Mouse (Mus musculus) liver, postnatal 0 days (tissue): ENCODE results near the gene Olfr520. TPM values are rescaled to one million over a fixed set of nuclear protein-coding genes. Genes with fewer than 3 reads are reported as not detected.
A peak's percentile ranks its signal among the peaks of the same experiment; 100 is the strongest.
"Not testable (repeated sequence)": the region's sequence is repeated elsewhere in the genome, so short reads cannot be mapped to it uniquely, and the experiment has no call there.

Experiments used
- ATAC-seq: fragments of 200-750 bp; cut with Nextera tagmentation; 2 replicates; pipeline ENCODE4 v1.8.0; 2017; ENCODE audit warnings: mild to moderate bottlenecking, moderate library complexity
- DNase-seq: peaks from one replicate; pipeline ENCODE4 v3.0.0-alpha.2; 2016
- H3K27ac ChIP-seq: fragments of 300-500 bp; sonication (generic); 2 replicates; pipeline ENCODE4 v1.5.1; 2014; ENCODE audit warnings: antibody characterized with exemption, moderate library complexity, mild to moderate bottlenecking, low read depth
- H3K27me3 ChIP-seq: fragments of 300-500 bp; sonication (generic); 2 replicates; pipeline ENCODE4 v1.6.1; 2014; ENCODE audit warnings: low read length, control low read depth, mixed read lengths; ENCODE audit not compliant: insufficient read depth
- H3K36me3 ChIP-seq: fragments of 300-500 bp; sonication (generic); replicated peaks from 2 replicates; pipeline ENCODE4 v1.6.1; 2014; ENCODE audit warnings: mild to moderate bottlenecking, control low read depth, low read length, moderate library complexity, mixed read lengths; ENCODE audit not compliant: insufficient read depth
- H3K4me1 ChIP-seq: fragments of 300-500 bp; sonication (generic); 2 replicates; pipeline ENCODE4 v1.6.1; 2014; ENCODE audit warnings: antibody characterized with exemption, mild to moderate bottlenecking, control low read depth; ENCODE audit not compliant: insufficient read depth
- H3K4me2 ChIP-seq: fragments of 300-500 bp; sonication (generic); 2 replicates; pipeline ENCODE4 v1.6.1; 2014; ENCODE audit warnings: low read depth, mild to moderate bottlenecking, low read length, moderate library complexity, mixed read lengths
- H3K4me3 ChIP-seq: fragments of 300-500 bp; sonication (generic); 2 replicates; pipeline ENCODE4 v1.5.1; 2014; ENCODE audit warnings: low read depth, low read length
- H3K9ac ChIP-seq: fragments of 300-500 bp; sonication (generic); replicated peaks from 2 replicates; pipeline ENCODE4 v1.6.1; 2014; ENCODE audit warnings: mild to moderate bottlenecking, moderate library complexity
- H3K9me3 ChIP-seq: fragments of 300-500 bp; sonication (generic); 2 replicates; pipeline ENCODE4 v1.6.1; 2016; ENCODE audit warnings: mild to moderate bottlenecking, control low read depth, low read length, mixed read lengths
- CTCF ChIP-seq: sonication (generic); IDR thresholded peaks from 2 replicates; pipeline ENCODE4 v1.5.1; 2016; ENCODE audit warnings: antibody characterized with exemption, low read depth
- EP300 ChIP-seq: IDR thresholded peaks from 2 replicates; pipeline ENCODE4 v1.6.1; 2016; ENCODE audit warnings: antibody characterized with exemption, low read depth, mild to moderate bottlenecking
- WGBS: fragments of 180-500 bp; shearing (Covaris S2); extraction: QIAGEN DNeasy Blood & Tissue Kit; methylation state at CpG from one replicate; pipeline ENCODE4 v1.1.7; 2014; ENCODE audit not compliant: insufficient replicate concordance; 5-methylcytosine and 5-hydroxymethylcytosine counted together
- polyA plus RNA-seq: library from polyadenylated mRNA; unstranded; fragments of >200 nt; fragmentation: Nextera tagmentation; extraction: Ambion mirVana; gene quantifications from 2 replicates; pipeline ENCODE4 v1.2.1, GENCODE M21; 2015

Gene Olfr520
- polyA plus RNA-seq: not detected in 2 replicates

GRCm38 (mm10) chr7:99729973-99730372, at the start of gene Olfr520:
Gene Olfr520 (plus strand): TSS chr7:99730273.
- no peak within 1 kb of the TSS for H3K9ac ChIP-seq
- no peak within 1 kb of the TSS for H3K4me3 ChIP-seq
- no peak within 1 kb of the TSS for H3K27ac ChIP-seq
- peaks cover 2% of the 10 kb centered on the region; the same call in 1 of the 2 replicates for H3K9me3 ChIP-seq
- H3K4me1 ChIP-seq: no peaks in the 10 kb centered on the region
- TF ChIP-seq CTCF: no peak
- no peak for TF ChIP-seq EP300
- H3K27me3 ChIP-seq: no peaks in the 10 kb centered on the region
- no peaks in the 10 kb centered on the region for H3K36me3 ChIP-seq
- 75% methylated on average over 2 of the region's 2 CpGs for WGBS
- ATAC-seq (no peak), DNase-seq (no peak)
- no peak within 1 kb of the TSS for H3K4me2 ChIP-seq

- no peak overlapping the region for H3K4me3 ChIP-seq
- no peaks in the 10 kb centered on the region for H3K27me3 ChIP-seq
- no peaks in the 10 kb centered on the region for H3K36me3 ChIP-seq
- TF ChIP-seq CTCF (no peak), EP300 (no peak)
- H3K4me2 ChIP-seq: no peak overlapping the region
- no peak overlapping the region for H3K9ac ChIP-seq
- no peaks in the 10 kb centered on the region for H3K9me3 ChIP-seq
- DNase-seq (no peak), ATAC-seq (peak; percentile 56)
- 71% methylated on average over 5 of the region's 5 CpGs for WGBS
- no peaks in the 10 kb centered on the region for H3K4me1 ChIP-seq
- no peak overlapping the region for H3K27ac ChIP-seq
Measured at GRCm38 (mm10) chr7:99680771-99681170, 49.3 kb upstream of the Olfr520 start.

GRCm38 (mm10) chr7:99684086-99684485, 46.0 kb upstream of the Olfr520 start:
- H3K4me1 ChIP-seq: no peaks in the 10 kb centered on the region
- H3K27me3 ChIP-seq: no peaks in the 10 kb centered on the region
- H3K27ac ChIP-seq: no peak overlapping the region
- no peaks in the 10 kb centered on the region for H3K36me3 ChIP-seq
- no peak overlapping the region for H3K4me2 ChIP-seq
- ATAC-seq (no peak), DNase-seq (no peak)
- no peaks in the 10 kb centered on the region for H3K9me3 ChIP-seq
- no peak overlapping the region for H3K9ac ChIP-seq
- no peak overlapping the region for H3K4me3 ChIP-seq
- WGBS: 60% methylated on average over 4 of the region's 4 CpGs
- TF ChIP-seq EP300: no peak
- TF ChIP-seq CTCF: no peak

GRCm38 (mm10) chr7:99690819-99691218, 39.3 kb upstream of the Olfr520 start:
- Histone ChIP-seq H3K9me3 (no peaks in the 10 kb centered on the region), H3K27ac (no peak overlapping the region), H3K27me3 (no peaks in the 10 kb centered on the region), H3K4me2 (no peak overlapping the region), H3K4me3 (no peak overlapping the region), H3K9ac (no peak overlapping the region), H3K4me1 (no peaks in the 10 kb centered on the region), H3K36me3 (no peaks in the 10 kb centered on the region)
- ATAC-seq (no peak), DNase-seq (no peak)
- WGBS: 66% methylated on average over 6 of the region's 7 CpGs
- TF ChIP-seq EP300: no peak
- no peak for TF ChIP-seq CTCF

GRCm38 (mm10) chr7:99692396-99692795, 37.7 kb upstream of the Olfr520 start:
- WGBS: 21% methylated on average over 3 of the region's 3 CpGs
- H3K4me3 ChIP-seq: no peak overlapping the region
- DNase-seq (no peak), ATAC-seq (no peak)
- no peaks in the 10 kb centered on the region for H3K9me3 ChIP-seq
- no peaks in the 10 kb centered on the region for H3K27me3 ChIP-seq
- H3K27ac ChIP-seq: no peak overlapping the region
- H3K9ac ChIP-seq: no peak overlapping the region
- no peaks in the 10 kb centered on the region for H3K36me3 ChIP-seq
- no peak overlapping the region for H3K4me2 ChIP-seq
- no peaks in the 10 kb centered on the region for H3K4me1 ChIP-seq
- TF ChIP-seq CTCF: no peak
- no peak for TF ChIP-seq EP300

GRCm38 (mm10) chr7:99693387-99693786, 36.7 kb upstream of the Olfr520 start:
- H3K4me2 ChIP-seq: no peak overlapping the region
- no peaks in the 10 kb centered on the region for H3K4me1 ChIP-seq
- no peaks in the 10 kb centered on the region for H3K9me3 ChIP-seq
- no peaks in the 10 kb centered on the region for H3K36me3 ChIP-seq
- DNase-seq: no peak
- no peak for TF ChIP-seq EP300
- no peak for TF ChIP-seq CTCF
- H3K27ac ChIP-seq: no peak overlapping the region
- ATAC-seq: no peak
- no peak overlapping the region for H3K9ac ChIP-seq
- no peaks in the 10 kb centered on the region for H3K27me3 ChIP-seq
- no peak overlapping the region for H3K4me3 ChIP-seq
- 85% methylated on average over 3 of the region's 3 CpGs for WGBS

- DNase-seq: no peak
- Histone ChIP-seq H3K4me1 (no peaks in the 10 kb centered on the region), H3K4me2 (no peak overlapping the region), H3K27ac (no peak overlapping the region), H3K27me3 (no peaks in the 10 kb centered on the region), H3K9me3 (no peaks in the 10 kb centered on the region), H3K9ac (no peak overlapping the region), H3K36me3 (no peaks in the 10 kb centered on the region), H3K4me3 (no peak overlapping the region)
- TF ChIP-seq EP300: no peak
- TF ChIP-seq CTCF: no peak
- ATAC-seq: no peak
- 83% methylated on average over 3 of the region's 3 CpGs for WGBS
Measured at GRCm38 (mm10) chr7:99693976-99694375, 36.1 kb upstream of the Olfr520 start.

- not testable (repeated sequence) for DNase-seq, H3K4me1 ChIP-seq, ATAC-seq, H3K9me3 ChIP-seq, H3K4me2 ChIP-seq, H3K27ac ChIP-seq, H3K9ac ChIP-seq, H3K4me3 ChIP-seq, H3K27me3 ChIP-seq, H3K36me3 ChIP-seq
- 77% methylated on average over 5 of the region's 5 CpGs for WGBS
Measured at GRCm38 (mm10) chr7:99694424-99694823, 35.6 kb upstream of the Olfr520 start.
